In the genomic region with DNA sequence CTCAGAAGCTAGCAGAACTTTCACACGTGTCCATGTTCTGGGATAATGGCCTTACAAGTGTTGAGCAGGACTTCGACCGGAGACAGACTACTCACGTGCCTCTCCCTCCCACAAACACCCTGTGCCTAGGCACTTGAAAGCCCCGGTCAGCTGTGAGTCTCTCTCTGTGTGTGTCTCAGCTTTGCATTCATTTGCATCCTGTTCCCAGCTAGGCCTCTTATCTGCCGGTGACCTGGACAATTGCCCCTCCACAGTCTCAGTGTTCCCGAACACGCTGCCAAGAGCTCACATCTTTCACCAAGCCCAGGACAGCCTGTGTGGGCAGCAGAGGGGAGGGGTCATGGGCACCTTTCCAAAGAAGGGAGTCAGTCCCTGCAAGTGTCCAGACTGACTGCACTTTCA, we compare ENCODE assay signal across 10 mouse cellular contexts. TPM values are rescaled to one million over a fixed set of nuclear protein-coding genes. Genes with fewer than 3 reads are reported as not detected.
DNase-seq lines count a peak whose midpoint lies in the region; ATAC-seq and TF ChIP-seq lines count a peak whose summit lies in the region.
"Had no signal": no experiment of that assay in that cellular context is flagged by ENCODE, and none has a peak within 500 bp of the region (broad histone marks: within the 10 kb centered on the region; RNA-seq: fewer than 3 reads in every experiment).

No protein-coding gene starts in this region.

- peak overlapping the region; percentile 56; the same call in 1 of the 2 replicates for H3K4me3 ChIP-seq in hindbrain, embryonic 10.5 days
- no peak overlapping the region for H3K4me3 ChIP-seq in hindbrain, embryonic 14.5 days (replicated peaks; ENCODE audit: low read length)
- no peak overlapping the region for H3K4me3 ChIP-seq in embryonic fibroblast, embryonic 13.5 days (ENCODE audit: insufficient read depth, low read length)
- no peak overlapping the region for H3K4me3 ChIP-seq in lung, adult 2 months (replicated peaks; ENCODE audit: extremely low read depth, low read depth, low read length)

- H3K27ac ChIP-seq in hindbrain, embryonic 10.5 days = peak overlapping the region; percentile 57; the same call in 1 of the 2 replicates
- H3K27ac ChIP-seq in hindbrain, embryonic 14.5 days = no peak overlapping the region
- H3K27ac ChIP-seq in embryonic fibroblast, embryonic 13.5 days (ENCODE audit: insufficient read depth, low read length) = peak overlapping the region; percentile 10; the same call in 1 of the 2 replicates
- H3K27ac ChIP-seq: hindbrain, embryonic 15.5 days had no signal

- TF ChIP-seq CTCF in embryonic fibroblast, embryonic 13.5 days (IDR thresholded peaks at IDR 0.05; ENCODE audit: borderline replicate concordance, insufficient read depth, low read length) = no peak
- no peak for TF ChIP-seq CTCF in lung, adult 2 months (IDR thresholded peaks at IDR 0.05; ENCODE audit: insufficient read depth, low read length)

- H3K9ac ChIP-seq in hindbrain, embryonic 14.5 days = no peak overlapping the region
- H3K9ac ChIP-seq: hindbrain, embryonic 15.5 days had no signal

- ATAC-seq in hindbrain, embryonic 14.5 days (ENCODE audit: low FRiP score) = no peak
- no peak for ATAC-seq in CD4-positive, CD25-positive, alpha-beta regulatory T cell, adult 4 months

- H3K4me2 ChIP-seq in hindbrain, embryonic 14.5 days (replicated peaks) = no peak overlapping the region

- no peaks in the 10 kb centered on the region for H3K9me3 ChIP-seq in hindbrain, embryonic 10.5 days
- no peaks in the 10 kb centered on the region for H3K9me3 ChIP-seq in hindbrain, embryonic 14.5 days (ENCODE audit: control insufficient read depth, low read length)
- H3K9me3 ChIP-seq: hindbrain, embryonic 15.5 days had no signal

- DNase-seq in hindbrain, embryonic 10.5 days (ENCODE audit: low spot score) = peak; percentile 34
- no peak for DNase-seq in hindbrain, embryonic 14.5 days (ENCODE audit: low spot score)
- DNase-seq in induced T-regulatory cell, adult 2 months (ENCODE audit: low read depth) = peak; percentile 32
- peak; percentile 65 for DNase-seq in lung, adult 2 months
- no peak for DNase-seq in frontal cortex, postnatal 36 days (ENCODE audit: low spot score in 2 of 2)
- DNase-seq in layer of hippocampus, postnatal 25 days (ENCODE audit: extremely low spot score in 1 of 2, low spot score in 1 of 2) = no peak

- no peak for TF ChIP-seq POLR2A in embryonic fibroblast, embryonic 13.5 days (IDR thresholded peaks at IDR 0.05; ENCODE audit: low read depth, low read length)
- TF ChIP-seq POLR2A in lung, adult 2 months (IDR thresholded peaks at IDR 0.05; ENCODE audit: borderline replicate concordance, extremely low read depth, low read depth, low read length) = no peak

- H3K4me1 ChIP-seq in hindbrain, embryonic 10.5 days (replicated peaks) = peaks cover 46% of the 10 kb centered on the region
- peaks cover 15% of the 10 kb centered on the region; the same call in 1 of the 2 replicates for H3K4me1 ChIP-seq in hindbrain, embryonic 14.5 days (replicated peaks; ENCODE audit: control insufficient read depth, insufficient read depth, low read length)
- H3K4me1 ChIP-seq in embryonic fibroblast, embryonic 13.5 days (ENCODE audit: control insufficient read depth, insufficient read depth, low read length) = peaks cover 23% of the 10 kb centered on the region
- H3K4me1 ChIP-seq in lung, adult 2 months (ENCODE audit: control insufficient read depth, insufficient read depth, low read length) = peaks cover 2% of the 10 kb centered on the region

- H3K36me3 ChIP-seq in hindbrain, embryonic 10.5 days = no peaks in the 10 kb centered on the region
- no peaks in the 10 kb centered on the region for H3K36me3 ChIP-seq in hindbrain, embryonic 14.5 days (replicated peaks; ENCODE audit: control insufficient read depth, insufficient read depth)
- H3K36me3 ChIP-seq: hindbrain, embryonic 15.5 days had no signal

- 3% methylated on average over 8 of the region's 8 CpGs for WGBS in hindbrain, embryonic 10.5 days
- 4% methylated on average over 8 of the region's 8 CpGs for WGBS in hindbrain, embryonic 14.5 days
- WGBS in lung, adult 2 months = 9% methylated on average over 8 of the region's 8 CpGs

- H3K27me3 ChIP-seq in hindbrain, embryonic 10.5 days (ENCODE audit: insufficient read depth, poor library complexity, severe bottlenecking) = peaks cover 81% of the 10 kb centered on the region
- peaks cover 41% of the 10 kb centered on the region for H3K27me3 ChIP-seq in hindbrain, embryonic 14.5 days (ENCODE audit: control insufficient read depth, insufficient read depth, low read length)

RNA-seq across cellular contexts. Expression of a gene that starts 0.7 kb away (rescaled TPM):
- 4.3 and 4.5 TPM in 2 replicates for polyA plus RNA-seq in hindbrain, embryonic 10.5 days (2016; fragmentation: Nextera tagmentation; extraction: Ambion mirVana)
- polyA plus RNA-seq in hindbrain, embryonic 14.5 days (2014; fragmentation: Nextera tagmentation; extraction: Ambion mirVana) = 2.5 and 2.6 TPM in 2 replicates
- 5.9 and 6.4 TPM in 2 replicates for polyA plus RNA-seq in embryonic fibroblast, embryonic 13.5 days (2011; ENCODE audit: insufficient read length, low read depth, missing spikeins)
- 61.5 and 73.5 TPM in 2 replicates for polyA plus RNA-seq in lung, adult 2 months (2012; rRNA removed)
- not detected for polyA plus RNA-seq in CD4-positive, CD25-positive, alpha-beta regulatory T cell, adult 4 months (2017; shearing (Covaris generic))
- 1 to 10 TPM; 5.0 to 5.5 TPM for total RNA-seq in layer of hippocampus, postnatal 25 days (2021)
- total RNA-seq: MEL had no signal

RNA-seq across cellular contexts. Expression of a gene that starts 30.2 kb away (rescaled TPM):
- polyA plus RNA-seq in hindbrain, embryonic 10.5 days (2016; fragmentation: Nextera tagmentation; extraction: Ambion mirVana) = 71.6 and 79.0 TPM in 2 replicates
- polyA plus RNA-seq in hindbrain, embryonic 14.5 days (2014; fragmentation: Nextera tagmentation; extraction: Ambion mirVana) = 11.7 and 12.5 TPM in 2 replicates
- polyA plus RNA-seq in embryonic fibroblast, embryonic 13.5 days (2011; ENCODE audit: insufficient read length, low read depth, missing spikeins) = not detected in 2 replicates
- 78.0 and 98.3 TPM in 2 replicates for polyA plus RNA-seq in lung, adult 2 months (2012; rRNA removed)
- 100 to 1,000 TPM in 1 of 2 experiments, 10 to 100 TPM in 1; 61.3 to 136 TPM for polyA plus RNA-seq in CD4-positive, CD25-positive, alpha-beta regulatory T cell, adult 4 months (2017; shearing (Covaris generic))
- 1 to 10 TPM; 5.5 to 6.6 TPM for total RNA-seq in layer of hippocampus, postnatal 25 days (2021)

RNA-seq across cellular contexts. Expression of a gene that starts 38.9 kb away (rescaled TPM):
- polyA plus RNA-seq in hindbrain, embryonic 10.5 days (2016; fragmentation: Nextera tagmentation; extraction: Ambion mirVana) = 19.2 and 19.4 TPM in 2 replicates
- 10.7 and 11.2 TPM in 2 replicates for polyA plus RNA-seq in hindbrain, embryonic 14.5 days (2014; fragmentation: Nextera tagmentation; extraction: Ambion mirVana)
- 26.1 and 30.9 TPM in 2 replicates for polyA plus RNA-seq in embryonic fibroblast, embryonic 13.5 days (2011; ENCODE audit: insufficient read length, low read depth, missing spikeins)
- polyA plus RNA-seq in lung, adult 2 months (2012; rRNA removed) = 221 and 277 TPM in 2 replicates
- polyA plus RNA-seq in CD4-positive, CD25-positive, alpha-beta regulatory T cell, adult 4 months (2017; shearing (Covaris generic)) = not detected
- total RNA-seq in layer of hippocampus, postnatal 25 days (2021) = 10 to 100 TPM; 14.2 to 14.9 TPM

RNA-seq across cellular contexts. Expression of a gene that starts 51.8 kb away (rescaled TPM):
- not detected in 2 replicates for polyA plus RNA-seq in hindbrain, embryonic 10.5 days (2016; fragmentation: Nextera tagmentation; extraction: Ambion mirVana)
- polyA plus RNA-seq in hindbrain, embryonic 14.5 days (2014; fragmentation: Nextera tagmentation; extraction: Ambion mirVana) = not detected in 2 replicates
- polyA plus RNA-seq in embryonic fibroblast, embryonic 13.5 days (2011; ENCODE audit: insufficient read length, low read depth, missing spikeins) = not detected in 2 replicates
- polyA plus RNA-seq in lung, adult 2 months (2012; rRNA removed) = 6.0 and 7.2 TPM in 2 replicates
- not detected for polyA plus RNA-seq in CD4-positive, CD25-positive, alpha-beta regulatory T cell, adult 4 months (2017; shearing (Covaris generic))
- total RNA-seq in layer of hippocampus, postnatal 25 days (2021) = not detected
- total RNA-seq: MEL had no signal
- polyA plus RNA-seq: hindbrain, embryonic 15.5 days had no signal

Comparison
In these comparisons a context has a peak if more than half of its experiments do, and no peak if none do; other contexts are left out.
1. DNase-seq: peak in hindbrain, embryonic 10.5 days (single experiment), induced T-regulatory cell, adult 2 months (single experiment) and lung, adult 2 months (single experiment); none in hindbrain, embryonic 14.5 days (single experiment), frontal cortex, postnatal 36 days (0 of 2) and layer of hippocampus, postnatal 25 days (0 of 2).
2. RNA of a gene that starts 30.2 kb away (polyA plus RNA-seq): 61.3 to 136 TPM in CD4-positive, CD25-positive, alpha-beta regulatory T cell, adult 4 months, 78.0 to 98.3 TPM in lung, adult 2 months, 71.6 to 79.0 TPM in hindbrain, embryonic 10.5 days and 11.7 to 12.5 TPM in hindbrain, embryonic 14.5 days; not detected in embryonic fibroblast, embryonic 13.5 days; every median in the first group is over 10 times any median in the second.
3. RNA of a gene that starts 38.9 kb away (polyA plus RNA-seq): 221 to 277 TPM in lung, adult 2 months, 26.1 to 30.9 TPM in embryonic fibroblast, embryonic 13.5 days, 19.2 to 19.4 TPM in hindbrain, embryonic 10.5 days and 10.7 to 11.2 TPM in hindbrain, embryonic 14.5 days; not detected in CD4-positive, CD25-positive, alpha-beta regulatory T cell, adult 4 months; every median in the first group is over 10 times any median in the second.